Mouse (Mus musculus): Measurements from ENCODE around the gene Caskin2. TPM values are rescaled to one million over a fixed set of nuclear protein-coding genes. Genes with fewer than 3 reads are reported as not detected.
"Not testable (repeated sequence)": the region's sequence is repeated elsewhere in the genome, so short reads cannot be mapped to it uniquely, and the experiment has no call there.

The Caskin2 gene
- polyA plus RNA-seq, 2 experiments from 2014 or later, result 0.46 to 0.79 TPM

DNA sequence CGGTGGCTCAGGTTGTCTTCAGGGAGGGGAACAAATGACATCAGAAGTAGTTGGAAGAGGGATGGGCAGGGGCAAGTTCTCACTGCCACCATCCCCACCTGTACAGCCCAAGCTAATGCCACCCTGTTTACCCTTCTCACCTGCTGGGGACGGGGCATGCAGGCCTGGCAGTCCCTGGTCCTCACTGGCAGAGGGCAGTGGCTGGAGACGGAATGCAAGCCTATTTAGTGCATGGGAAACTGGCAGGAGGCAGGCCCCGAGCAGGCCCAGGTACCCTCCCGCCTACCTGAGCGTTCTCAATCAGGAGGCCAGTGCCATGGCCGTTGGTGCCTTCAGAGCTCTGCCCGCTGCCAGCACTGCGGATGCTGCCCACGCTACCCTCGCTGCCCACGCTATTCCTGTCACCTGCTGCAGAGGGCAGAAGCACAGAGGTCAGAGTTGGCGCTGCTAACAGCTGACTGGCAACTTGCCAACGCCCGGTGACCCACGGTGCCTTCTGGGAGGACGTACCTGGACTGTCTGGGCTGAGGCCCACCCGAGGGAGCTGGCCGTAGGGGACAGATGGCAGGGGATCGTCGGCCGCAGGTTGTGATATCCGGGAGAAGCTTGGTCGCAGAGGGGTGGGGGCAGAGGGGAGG is 10.2 kb downstream of the Caskin2 start:
- ATAC-seq, result no peak

DNA sequence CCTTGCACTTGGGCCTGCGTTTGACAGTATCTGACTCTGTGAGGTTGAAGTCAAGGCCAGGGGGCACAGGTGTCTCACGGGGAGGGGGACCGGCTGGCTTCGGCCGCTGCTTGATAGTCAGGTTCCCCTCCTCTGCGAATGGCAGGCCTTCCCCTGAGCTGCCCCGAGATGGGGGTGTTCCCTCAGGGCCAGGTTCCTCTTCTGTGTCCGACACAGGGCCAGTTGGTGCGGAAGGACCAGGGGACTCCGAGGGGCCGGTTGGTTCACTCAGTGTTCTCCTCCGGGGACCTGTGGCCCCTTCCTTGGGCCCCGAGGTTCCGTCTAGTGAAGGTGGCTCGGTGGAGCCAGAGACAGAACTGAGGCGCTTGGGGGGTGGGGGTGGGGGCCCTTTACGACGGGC is 12.5 kb downstream of the Caskin2 start:
- no peak for ATAC-seq

DNA sequence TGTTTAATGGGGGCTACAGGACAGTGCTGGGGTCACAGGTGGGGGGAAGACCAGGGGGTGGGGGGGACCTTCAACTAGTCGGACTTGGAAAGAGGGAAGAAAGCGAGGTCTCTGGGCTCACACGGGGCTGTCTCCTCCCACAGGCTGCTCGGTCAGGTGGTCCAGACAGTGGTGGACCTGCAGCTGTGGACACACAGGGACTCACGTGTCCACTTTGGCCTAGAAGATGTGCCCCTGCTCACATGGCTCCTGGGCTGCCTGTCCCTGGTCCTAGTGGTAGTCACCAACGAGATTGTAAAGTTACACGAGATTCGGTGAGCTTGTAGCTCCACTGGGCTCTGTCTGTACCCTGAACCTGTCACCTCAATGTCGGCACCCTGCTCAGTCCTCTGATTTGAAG is 15.8 kb downstream of the Caskin2 start:
- ATAC-seq, result no peak

DNA sequence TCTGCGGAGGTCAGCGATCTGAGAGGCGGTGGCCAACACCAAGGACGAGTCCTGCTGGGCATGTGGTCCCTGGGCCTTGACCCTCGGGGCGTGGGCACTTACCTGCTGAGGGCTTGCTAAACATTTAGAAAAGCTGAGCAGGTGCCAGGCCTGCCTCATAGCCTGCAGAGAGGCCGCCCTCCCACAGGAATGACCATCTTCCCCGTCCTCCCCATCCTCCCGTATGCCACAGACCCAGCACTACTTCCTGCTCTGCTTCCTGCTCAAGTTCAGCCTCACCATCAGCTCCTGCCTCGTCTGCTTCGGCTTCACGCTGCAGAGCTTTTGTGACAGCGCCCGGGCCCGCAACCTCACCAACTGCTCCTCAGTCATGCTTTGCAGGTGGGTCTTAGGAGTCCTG is 16.5 kb downstream of the Caskin2 start:
- no peak for ATAC-seq

DNA sequence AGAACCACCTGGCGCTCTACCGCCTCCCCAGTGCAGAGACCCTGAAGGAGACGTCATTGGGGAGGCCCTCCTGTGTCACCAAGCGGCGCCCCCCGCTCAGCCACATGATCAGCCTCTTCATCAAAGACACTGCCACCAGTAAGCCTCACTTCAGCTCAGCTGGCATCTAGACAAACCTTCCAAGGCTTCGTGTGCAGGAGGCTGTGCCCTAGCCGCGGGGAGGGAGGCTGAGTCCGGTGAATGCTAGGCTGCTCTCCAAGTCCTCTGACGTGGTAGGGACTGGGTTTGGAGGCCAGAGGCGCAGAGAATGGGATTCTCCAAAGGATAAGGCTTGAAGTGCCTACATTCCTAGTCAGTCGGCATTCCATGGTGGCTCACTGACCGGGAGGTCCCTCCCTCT is 21.1 kb downstream of the Caskin2 start:
- no peak for ATAC-seq

DNA sequence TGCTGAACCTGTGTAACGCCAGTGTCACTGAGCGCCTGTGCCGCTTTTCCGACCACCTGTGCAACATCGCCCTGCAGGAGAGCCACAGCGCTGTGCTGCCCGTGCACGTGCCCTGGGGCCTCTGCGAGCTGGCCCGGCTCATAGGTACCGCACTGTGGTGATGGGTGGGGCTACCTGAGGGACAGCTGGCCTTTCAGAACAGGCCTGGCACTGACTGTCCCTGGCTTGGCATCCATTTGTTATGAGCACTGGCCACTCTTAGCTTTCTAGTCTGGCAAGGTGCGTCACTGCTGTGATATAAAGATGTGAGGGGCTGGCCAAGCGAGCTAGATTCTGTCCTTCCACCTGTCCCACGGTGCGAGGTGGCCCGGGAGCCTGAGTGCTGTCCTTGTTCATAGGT is 21.5 kb downstream of the Caskin2 start:
- ATAC-seq, result no peak

DNA sequence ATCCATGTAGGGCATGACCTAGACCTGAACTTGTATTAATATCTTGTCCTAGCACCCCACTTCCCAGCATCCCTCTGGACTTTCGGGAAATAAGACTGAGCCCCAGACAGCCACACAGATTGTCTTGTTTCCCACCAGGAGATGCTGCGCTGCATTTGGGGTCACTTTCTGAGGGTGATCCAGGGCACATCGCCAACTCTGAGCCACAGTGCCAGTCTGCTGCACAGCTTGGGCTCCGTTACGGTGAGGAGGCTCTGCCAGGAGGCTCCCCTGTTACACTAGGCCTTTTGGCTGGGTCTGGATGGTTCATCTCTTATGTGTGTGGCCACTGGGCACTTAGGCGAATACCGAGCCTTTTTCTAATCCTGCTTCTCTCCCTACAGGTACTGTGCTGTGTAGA is 23.7 kb downstream of the Caskin2 start:
- no peak for ATAC-seq

DNA sequence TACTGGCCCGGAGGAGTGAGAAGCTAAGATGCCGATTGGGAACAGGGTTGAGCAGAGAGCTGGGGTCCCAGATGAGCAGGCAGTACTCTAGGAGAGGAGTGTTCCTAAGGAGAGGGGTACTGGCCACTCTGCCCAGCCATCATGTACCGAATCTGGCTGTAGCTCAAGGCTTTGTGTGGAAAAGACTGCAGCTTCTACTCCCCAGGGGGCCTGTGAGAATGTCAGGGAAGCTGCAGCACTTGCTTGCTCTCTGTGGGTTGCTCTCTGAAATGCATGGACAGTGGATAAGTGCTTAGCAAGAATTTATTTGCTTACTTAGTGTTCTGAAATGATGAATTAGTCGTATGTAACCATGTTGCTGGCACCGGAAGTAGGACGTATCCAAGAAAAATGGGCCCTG is 27.0 kb downstream of the Caskin2 start:
- ATAC-seq, result no peak

DNA sequence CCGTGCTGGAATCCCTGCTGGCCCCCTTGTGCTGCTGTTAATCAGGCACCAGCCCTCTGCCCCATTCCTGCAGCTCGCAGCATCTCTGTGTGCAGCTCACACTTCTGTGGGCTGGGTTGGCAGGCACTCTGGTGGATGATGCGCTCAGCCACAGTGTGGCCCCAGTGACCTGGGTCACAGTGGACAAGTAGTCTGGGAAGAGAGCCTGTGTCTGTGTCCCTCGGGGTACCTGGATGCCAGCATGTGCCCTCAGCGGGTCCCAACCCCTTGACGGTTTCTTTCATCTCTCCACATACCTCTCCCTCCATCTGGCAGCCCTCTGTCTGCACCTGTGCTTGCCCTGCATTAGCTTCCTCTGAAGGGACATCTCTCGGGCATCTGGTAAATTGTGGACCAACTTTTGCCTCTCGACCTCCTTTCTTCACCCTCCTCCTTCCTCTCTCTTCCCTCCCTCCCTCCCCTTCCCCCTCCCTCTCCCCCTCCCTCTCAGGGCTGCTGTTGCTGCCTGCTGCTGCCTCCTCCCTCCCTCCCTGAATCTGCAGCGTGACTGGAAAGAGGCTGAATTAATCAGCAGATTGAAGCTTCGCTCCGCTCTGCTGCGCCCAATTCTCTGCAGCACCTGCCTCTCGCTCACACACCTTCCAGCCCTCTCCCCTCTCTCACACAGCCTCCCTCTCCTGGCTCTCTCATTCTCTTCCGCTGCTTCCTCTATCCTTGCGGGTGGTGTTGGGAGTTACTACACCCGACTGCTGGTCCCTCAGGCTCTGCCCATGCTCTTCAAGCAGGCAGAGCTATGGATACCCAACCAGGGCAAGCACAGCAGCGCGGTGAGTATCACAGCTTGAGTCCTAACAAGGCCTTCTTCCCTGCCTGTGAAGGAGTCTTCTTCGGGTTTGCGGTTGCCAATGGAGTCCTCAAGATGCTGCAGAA is 33.0 kb downstream of the Caskin2 start:
- ATAC-seq, result no peak

DNA sequence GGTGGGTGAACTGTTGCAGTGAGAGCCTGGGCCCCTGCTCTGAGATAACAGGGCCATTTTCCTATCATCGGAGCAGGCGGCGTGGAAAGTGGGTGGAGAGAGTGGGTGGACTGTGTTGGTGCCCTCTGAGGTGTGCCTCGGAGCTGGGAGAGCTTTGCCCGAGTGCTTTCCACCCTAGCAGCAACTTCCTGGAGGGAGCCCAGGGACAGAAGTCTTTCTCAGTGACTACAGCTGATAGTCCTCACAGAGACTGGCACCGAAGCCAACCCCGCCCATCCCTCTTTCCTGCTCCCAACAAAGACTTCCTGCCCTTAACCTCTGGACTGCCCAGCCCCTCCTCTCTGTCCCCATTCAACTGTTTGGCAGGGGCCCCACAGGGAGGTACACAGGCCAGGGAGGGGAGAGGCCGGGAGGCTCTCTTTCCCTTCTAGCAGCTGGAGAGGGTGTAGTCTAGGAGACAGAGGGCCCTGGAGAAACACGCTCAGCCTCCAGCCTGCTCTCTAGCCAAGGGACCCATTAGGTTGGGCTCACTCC is 34.3 kb downstream of the Caskin2 start:
- ATAC-seq, result no peak

DNA sequence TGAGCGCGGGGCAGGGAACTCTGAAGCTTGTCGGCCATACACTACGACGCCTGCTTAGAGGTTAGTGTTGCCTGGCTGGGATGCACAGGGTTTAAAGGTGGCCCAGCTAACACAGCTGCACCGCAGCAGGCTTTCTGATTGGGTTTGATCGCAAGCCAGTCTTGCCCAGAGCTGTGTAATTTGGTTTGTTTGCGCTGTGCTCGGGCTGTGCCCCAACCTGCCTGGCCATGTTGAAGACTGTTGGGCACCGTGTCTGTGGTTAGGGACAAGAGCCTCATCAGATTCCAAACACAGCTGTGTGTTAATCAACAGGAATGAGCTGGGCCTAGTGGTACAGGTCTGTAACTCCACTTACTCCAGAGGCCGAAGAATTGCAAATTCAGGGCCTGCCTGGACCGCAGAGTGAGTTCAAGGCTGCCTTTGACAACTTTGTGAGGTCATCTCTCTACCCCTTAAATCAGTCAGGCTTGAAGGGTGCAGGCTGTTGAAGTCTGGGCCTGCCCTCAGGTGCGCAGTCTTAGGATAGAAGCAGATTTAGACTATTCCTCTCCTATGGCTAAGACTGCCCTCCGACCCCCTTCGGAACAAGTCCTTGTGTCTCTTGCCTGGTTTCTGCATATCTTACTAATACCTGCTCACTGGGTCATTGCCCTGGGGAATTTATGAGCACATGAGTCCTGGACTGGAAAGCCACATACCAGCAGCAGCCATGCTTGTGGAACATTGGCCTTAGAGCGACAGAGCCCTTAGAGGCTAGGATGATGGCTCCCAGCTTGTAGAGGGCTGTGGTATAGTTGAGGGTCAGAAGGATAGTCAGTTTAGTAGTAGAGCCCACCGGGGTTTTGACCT is 35.7 kb downstream of the Caskin2 start:
- no peak for ATAC-seq

DNA sequence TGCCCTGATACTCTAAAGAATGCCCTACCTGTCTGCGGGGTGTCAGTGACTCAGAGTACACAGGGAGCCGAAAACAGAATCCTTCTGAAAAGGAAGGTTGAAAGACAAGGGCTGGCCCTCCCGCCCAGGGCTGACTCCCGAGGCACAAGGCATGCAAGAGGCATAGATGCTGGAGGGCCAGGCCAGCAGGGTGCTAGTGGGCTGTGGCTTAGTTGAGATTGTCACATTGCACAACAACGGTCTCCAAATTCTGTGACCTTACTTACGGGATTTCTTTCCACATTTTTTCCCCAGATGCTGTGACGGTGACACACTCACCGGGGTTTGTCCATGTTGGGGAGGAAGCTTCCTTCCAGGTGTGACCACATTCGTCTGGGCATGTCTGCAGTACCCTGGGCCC is 36.5 kb downstream of the Caskin2 start:
- ATAC-seq, result no peak

DNA sequence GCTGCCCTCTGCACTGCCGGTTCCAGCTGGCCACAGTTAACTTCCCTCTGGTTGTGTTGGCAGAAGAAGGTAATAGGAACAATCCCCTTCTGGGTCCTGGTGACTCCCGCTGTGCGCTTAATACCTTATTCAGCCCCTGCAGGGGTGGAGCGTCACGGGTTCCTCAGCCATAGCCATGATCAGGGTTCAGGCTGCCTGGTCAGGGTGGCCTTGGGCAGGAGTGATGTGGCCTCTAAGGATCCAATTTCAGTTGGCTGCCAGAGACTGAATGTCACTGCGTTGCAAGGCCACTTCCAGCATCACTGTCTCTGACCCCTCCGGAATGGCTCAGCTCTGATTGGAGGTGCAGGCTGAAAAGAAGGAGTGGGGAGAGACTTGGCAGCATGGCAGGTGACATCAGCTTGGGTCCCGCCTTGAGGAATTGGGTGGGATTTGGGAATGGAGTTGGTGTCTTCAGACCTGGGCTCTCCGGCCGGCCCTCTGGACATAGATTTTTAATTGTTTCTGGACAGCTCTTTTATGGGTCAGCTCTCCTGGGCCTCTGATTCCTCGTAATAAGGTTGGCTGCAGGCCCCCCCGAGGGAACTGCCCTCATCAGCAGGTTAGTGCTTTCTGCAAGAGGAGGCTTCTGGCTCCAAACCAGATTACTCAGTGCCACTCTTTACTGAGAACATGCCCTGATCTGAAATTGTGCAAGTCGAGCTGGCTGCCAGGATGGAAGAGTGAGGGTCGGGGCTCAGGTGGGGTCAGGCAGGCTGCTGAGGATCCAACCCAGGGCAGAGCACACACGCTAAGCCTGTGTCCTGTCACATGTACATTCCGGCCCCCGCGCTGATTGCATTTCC is 37.4 kb downstream of the Caskin2 start:
- no peak for ATAC-seq

DNA sequence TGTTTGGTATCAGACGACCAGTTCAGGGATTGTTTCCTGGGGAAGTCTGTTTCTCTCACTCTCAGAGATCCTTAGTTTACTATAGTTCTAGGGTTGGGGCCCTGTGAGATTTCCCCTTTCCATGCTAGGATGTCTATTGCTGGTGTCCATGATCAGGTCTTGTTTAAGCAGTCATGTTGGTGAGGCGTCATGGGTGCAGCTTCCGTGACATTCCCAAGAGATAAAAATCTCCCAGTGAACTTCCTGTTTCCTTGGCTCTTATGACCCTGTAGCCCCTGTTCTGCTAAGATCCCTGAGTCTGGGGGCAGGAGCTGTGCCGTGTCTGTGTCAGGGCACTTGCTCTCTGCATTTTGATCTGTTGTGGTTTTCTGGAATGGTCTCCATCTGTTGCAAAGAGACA is 38.8 kb downstream of the Caskin2 start:
- ATAC-seq, result no peak

DNA sequence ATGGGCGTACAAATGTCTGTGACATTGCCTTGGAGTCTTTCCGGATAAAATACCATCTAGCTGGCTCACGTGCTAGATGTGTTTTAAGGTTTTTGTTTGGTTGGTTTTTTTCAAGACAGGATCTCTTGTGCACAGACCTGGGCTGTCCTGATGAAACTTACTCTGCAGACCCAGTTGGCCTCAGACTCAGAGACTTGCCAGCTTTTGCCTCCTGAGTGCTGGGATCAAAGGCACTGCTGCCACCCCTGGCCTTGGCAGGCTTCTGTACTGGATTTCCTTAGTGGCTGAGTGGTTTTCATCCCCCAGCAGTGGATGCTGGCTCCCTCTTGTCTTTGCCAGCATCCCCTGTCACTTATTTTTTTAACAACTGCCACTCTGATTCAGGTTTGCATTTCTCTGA is 44.5 kb downstream of the Caskin2 start:
- ATAC-seq, result no peak

DNA sequence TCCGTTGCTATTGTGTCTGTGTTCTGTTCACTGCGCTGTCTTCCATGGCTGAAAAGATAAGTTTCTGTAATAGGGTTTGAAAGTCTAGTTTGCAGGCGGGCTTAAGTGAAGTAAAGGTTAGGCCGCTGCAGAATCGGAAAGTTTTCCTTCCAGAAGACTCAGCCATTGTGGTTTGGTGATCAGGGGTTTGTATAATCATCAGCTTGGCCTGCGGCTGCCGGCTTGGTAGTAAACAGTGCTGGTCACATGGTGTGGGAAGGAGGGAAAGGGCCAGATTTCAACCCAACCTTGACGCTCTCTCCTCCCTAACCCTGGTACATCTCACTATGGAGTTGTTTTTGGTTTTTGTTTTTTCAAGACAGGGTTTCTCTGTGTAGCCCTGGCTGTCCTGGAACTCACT is 46.5 kb downstream of the Caskin2 start:
- ATAC-seq, result no peak

DNA sequence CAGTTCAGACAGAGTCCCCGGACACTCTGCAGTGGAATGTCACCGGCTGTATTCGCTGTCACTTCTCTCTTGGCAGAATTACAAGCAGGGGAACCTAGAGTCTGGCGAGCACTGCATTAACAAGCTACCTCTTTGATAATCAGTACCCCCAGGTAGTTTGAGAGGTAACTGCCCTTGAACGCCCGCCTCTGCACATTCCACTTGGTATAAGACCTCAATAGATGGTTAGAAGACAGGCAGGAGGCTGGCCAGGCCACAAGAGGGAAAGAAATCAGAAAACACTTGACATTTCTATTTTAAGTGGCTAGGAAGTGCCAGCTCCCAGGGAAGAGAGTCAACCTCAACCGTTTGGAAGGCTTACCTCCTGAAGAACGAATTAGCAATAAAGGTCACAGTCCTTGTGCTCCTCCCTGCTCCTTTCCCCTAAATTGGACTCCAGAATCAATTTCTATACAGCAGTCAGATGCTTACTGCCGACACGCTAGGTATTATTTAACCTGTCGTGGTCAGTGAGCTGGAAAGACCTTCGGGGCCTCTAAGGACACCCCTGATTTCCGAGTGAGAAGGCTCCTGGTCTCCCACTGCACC is 47.0 kb downstream of the Caskin2 start:
- ATAC-seq, result no peak

DNA sequence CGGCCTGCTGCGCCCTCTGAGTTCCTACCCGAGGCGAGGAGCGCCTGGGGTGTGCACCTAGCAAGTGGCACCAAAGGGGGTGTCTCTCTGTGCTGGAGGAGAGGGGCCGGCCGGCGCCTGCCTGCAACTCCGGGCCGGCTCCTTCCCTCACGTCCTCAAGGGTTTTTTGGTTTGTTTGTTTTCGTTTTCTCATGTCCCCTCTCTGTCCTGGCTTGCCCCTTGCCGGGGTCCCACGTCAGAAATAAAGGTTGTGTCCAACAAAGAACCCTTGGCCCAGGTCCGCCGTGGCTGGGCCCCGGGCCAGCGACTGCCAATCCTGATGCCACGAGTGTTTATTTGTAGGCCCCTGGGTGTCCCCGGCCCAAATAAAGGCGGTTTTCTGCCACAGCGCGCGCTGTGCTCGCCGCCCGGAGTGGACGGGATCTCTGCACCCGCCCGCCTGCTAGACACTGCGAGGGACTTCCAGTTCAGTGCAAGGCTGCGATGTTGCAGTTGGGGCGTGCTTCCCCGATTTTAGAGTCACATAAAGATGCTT is 47.8 kb downstream of the Caskin2 start:
- peak; percentile 55 for ATAC-seq

DNA sequence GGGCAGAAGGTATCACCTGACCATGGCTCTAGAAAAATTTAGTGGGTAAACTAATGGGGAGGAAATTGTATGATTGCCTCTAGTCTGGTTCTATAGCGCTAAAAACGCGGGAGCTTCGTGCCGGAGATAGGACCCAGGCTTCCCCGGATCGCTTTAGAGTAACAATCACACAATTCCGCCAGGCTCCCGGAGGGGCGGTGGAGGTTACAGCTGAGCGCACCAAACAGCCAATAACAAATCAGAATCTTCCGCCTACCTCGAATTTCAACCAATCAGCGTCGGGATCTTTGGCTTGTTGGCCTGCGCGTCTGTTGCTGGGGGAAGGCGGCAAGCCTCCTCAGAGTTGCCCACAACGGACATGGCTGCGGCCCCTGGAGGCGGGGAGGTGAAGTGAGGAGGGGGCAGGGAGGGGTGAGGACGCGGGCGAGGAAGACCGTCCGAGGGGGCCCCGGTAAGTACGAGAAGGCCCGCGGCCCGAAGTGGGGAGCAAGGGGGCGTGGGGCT is 48.3 kb downstream of the Caskin2 start, which contains the start of gene Tmem94:
Tmem94 (plus strand) TSS at position 331 of the 504 bp plus-strand sequence.
- peak; percentile 86 for ATAC-seq

DNA sequence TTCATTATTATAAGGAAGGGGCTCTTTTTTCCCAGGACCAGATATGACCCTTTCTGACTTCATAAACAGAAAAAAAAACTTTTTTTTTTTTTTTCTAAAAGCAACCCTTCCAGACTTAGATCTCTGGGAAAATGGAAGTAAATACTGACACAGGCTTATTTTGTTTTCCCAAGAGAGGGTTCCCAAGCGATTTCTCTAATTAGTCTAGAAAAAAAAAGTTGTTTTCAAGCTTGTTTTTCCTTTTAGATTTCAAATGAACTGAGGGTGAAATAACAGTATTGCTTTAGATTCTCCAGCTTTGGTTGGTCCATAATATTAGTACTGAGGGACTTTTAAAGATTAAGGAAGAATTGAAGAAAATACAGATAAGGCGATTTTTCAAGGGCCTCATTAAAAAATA is 48.7 kb downstream of the Caskin2 start:
- ATAC-seq, result no peak

DNA sequence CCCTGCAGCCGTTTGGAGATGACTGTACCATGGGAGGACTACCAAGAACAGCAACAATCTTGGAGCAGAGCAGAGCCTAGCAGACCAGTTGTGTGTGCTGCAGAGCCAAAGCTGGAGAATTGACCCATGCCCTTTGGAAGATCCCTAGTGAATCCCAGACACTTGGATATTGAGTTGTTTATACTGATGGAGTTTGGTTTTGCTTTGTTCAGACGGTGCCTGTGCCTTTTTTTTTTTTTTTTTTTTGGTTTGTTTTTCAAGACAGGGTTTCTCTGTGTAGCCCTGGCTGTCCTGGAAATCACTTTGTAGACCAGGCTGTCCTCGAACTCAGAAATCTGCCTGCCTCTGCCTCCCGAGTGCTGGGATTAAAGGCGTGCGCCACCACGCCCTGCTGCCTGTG is 51.3 kb downstream of the Caskin2 start:
- ATAC-seq, result not testable (repeated sequence)
